Mouse (Mus musculus): ENCODE results near the gene Sptlc2.
A peak's percentile ranks its signal among the peaks of the same experiment; 100 is the strongest.

Sptlc2 gene

GRCm38 (mm10) chr12:87388122-87388774, at the start of gene Sptlc2:
Gene Sptlc2 (minus strand): TSS chr12:87388355.
- DNase-seq (ENCODE audit: low read depth, low spot score) = peak; percentile 99

- no peak for DNase-seq (ENCODE audit: low read depth, low spot score)
Observed at GRCm38 (mm10) chr12:87428885-87429284, 40.7 kb upstream of the Sptlc2 start.

GRCm38 (mm10) chr12:87428295-87428694, 40.1 kb upstream of the Sptlc2 start:
- no peak for DNase-seq (ENCODE audit: low read depth, low spot score)

GRCm38 (mm10) chr12:87426354-87427031, 38.3 kb upstream of the Sptlc2 start:
- no peak for DNase-seq (ENCODE audit: low read depth, low spot score)

GRCm38 (mm10) chr12:87424516-87424915, 36.4 kb upstream of the Sptlc2 start:
- no peak for DNase-seq (ENCODE audit: low read depth, low spot score)

- DNase-seq (ENCODE audit: low read depth, low spot score) = no peak
Observed at GRCm38 (mm10) chr12:87423700-87424099, 35.5 kb upstream of the Sptlc2 start.

- DNase-seq (ENCODE audit: low read depth, low spot score) = no peak
Observed at GRCm38 (mm10) chr12:87421708-87422507, 33.8 kb upstream of the Sptlc2 start.

- DNase-seq (ENCODE audit: low read depth, low spot score) = no peak
Observed at GRCm38 (mm10) chr12:87419974-87420485, 31.9 kb upstream of the Sptlc2 start.

GRCm38 (mm10) chr12:87418921-87419320, 30.8 kb upstream of the Sptlc2 start:
- DNase-seq (ENCODE audit: low read depth, low spot score) = no peak

GRCm38 (mm10) chr12:87416690-87417089, 28.5 kb upstream of the Sptlc2 start:
- peak; percentile 82 for DNase-seq (ENCODE audit: low read depth, low spot score)

- DNase-seq (ENCODE audit: low read depth, low spot score) = peak; percentile 37
Observed at GRCm38 (mm10) chr12:87415358-87415757, 27.2 kb upstream of the Sptlc2 start.

GRCm38 (mm10) chr12:87413179-87413790, 25.1 kb upstream of the Sptlc2 start:
- peak; percentile 70 for DNase-seq (ENCODE audit: low read depth, low spot score)

GRCm38 (mm10) chr12:87410999-87411398, 22.8 kb upstream of the Sptlc2 start:
- DNase-seq (ENCODE audit: low read depth, low spot score) = no peak

GRCm38 (mm10) chr12:87409123-87409522, 21.0 kb upstream of the Sptlc2 start:
- no peak for DNase-seq (ENCODE audit: low read depth, low spot score)

GRCm38 (mm10) chr12:87407869-87408605, 19.9 kb upstream of the Sptlc2 start:
- DNase-seq (ENCODE audit: low read depth, low spot score) = no peak

- DNase-seq (ENCODE audit: low read depth, low spot score) = no peak
Observed at GRCm38 (mm10) chr12:87405721-87406120, 17.6 kb upstream of the Sptlc2 start.

- DNase-seq (ENCODE audit: low read depth, low spot score) = no peak
Observed at GRCm38 (mm10) chr12:87405165-87405564, 17.0 kb upstream of the Sptlc2 start.

GRCm38 (mm10) chr12:87401883-87402282, 13.7 kb upstream of the Sptlc2 start:
- no peak for DNase-seq (ENCODE audit: low read depth, low spot score)

GRCm38 (mm10) chr12:87399119-87399819, 11.1 kb upstream of the Sptlc2 start:
- DNase-seq (ENCODE audit: low read depth, low spot score) = no peak

GRCm38 (mm10) chr12:87397811-87398417, 9.8 kb upstream of the Sptlc2 start:
- no peak for DNase-seq (ENCODE audit: low read depth, low spot score)
